Mouse (Mus musculus) forebrain, embryonic 15.5 days (tissue): ENCODE results near the gene Rabl2. TPM values are rescaled to one million over a fixed set of nuclear protein-coding genes. Genes with fewer than 3 reads are reported as not detected.
A peak's percentile ranks its signal among the peaks of the same experiment; 100 is the strongest.

Source experiments
- ATAC-seq: fragments of 200-750 bp; cut with Nextera tagmentation; replicated peaks from 2 replicates; pipeline ENCODE4 v1.8.0; 2017; ENCODE audit warnings: mild to moderate bottlenecking, moderate TSS enrichment, moderate library complexity
- H3K27ac ChIP-seq: fragments of 300-500 bp; sonication (generic); replicated peaks from 2 replicates; pipeline ENCODE4 v1.5.1; 2015; ENCODE audit warnings: mild to moderate bottlenecking, inconsistent platforms
- H3K27me3 ChIP-seq: fragments of 300-500 bp; sonication (generic); 2 replicates; pipeline ENCODE4 v1.6.1; 2015; ENCODE audit warnings: inconsistent platforms
- H3K36me3 ChIP-seq: fragments of 300-500 bp; sonication (generic); 2 replicates; pipeline ENCODE4 v1.6.1; 2015; ENCODE audit warnings: mild to moderate bottlenecking, inconsistent platforms
- H3K4me1 ChIP-seq: fragments of 300-500 bp; sonication (generic); 2 replicates; pipeline ENCODE4 v1.6.1; 2015; ENCODE audit warnings: inconsistent platforms
- H3K4me2 ChIP-seq: fragments of 300-500 bp; sonication (generic); replicated peaks from 2 replicates; pipeline ENCODE4 v1.6.1; 2015; ENCODE audit warnings: mild to moderate bottlenecking, inconsistent platforms
- H3K4me3 ChIP-seq: fragments of 300-500 bp; sonication (generic); 2 replicates; pipeline ENCODE4 v1.5.1; 2015; ENCODE audit warnings: mild to moderate bottlenecking, inconsistent platforms
- H3K9ac ChIP-seq: fragments of 300-500 bp; sonication (generic); replicated peaks from 2 replicates; pipeline ENCODE4 v1.6.1; 2015; ENCODE audit warnings: mild to moderate bottlenecking, inconsistent platforms
- H3K9me3 ChIP-seq: fragments of 300-500 bp; sonication (generic); 2 replicates; pipeline ENCODE4 v1.6.1; 2016; ENCODE audit warnings: inconsistent platforms
- WGBS: fragments of 180-500 bp; shearing (Covaris S2); methylation state at CpG from one replicate; pipeline ENCODE4 v1.1.7; 2015; ENCODE audit warnings: mixed read lengths; 5-methylcytosine and 5-hydroxymethylcytosine counted together
- polyA plus RNA-seq: library from polyadenylated mRNA; unstranded; fragments of >200 nt; fragmentation: Nextera tagmentation; extraction: Ambion mirVana; gene quantifications from 2 replicates; pipeline ENCODE4 v1.2.1, GENCODE M21; 2015

Gene Rabl2
- polyA plus RNA-seq, 1 experiment from 2014 or later = 55.7 TPM

GRCm38 (mm10) chr15:89585101-89585500, 6.6 kb downstream of the Rabl2 start:
- H3K9ac ChIP-seq = no peak overlapping the region
- H3K9me3 ChIP-seq = no peaks in the 10 kb centered on the region
- H3K36me3 ChIP-seq = peaks cover 21% of the 10 kb centered on the region
- 81% methylated on average over 5 of the region's 5 CpGs for WGBS
- no peak overlapping the region for H3K27ac ChIP-seq
- H3K4me2 ChIP-seq = no peak overlapping the region
- ATAC-seq = no peak
- H3K4me1 ChIP-seq = no peaks in the 10 kb centered on the region
- H3K4me3 ChIP-seq = no peak overlapping the region
- no peaks in the 10 kb centered on the region for H3K27me3 ChIP-seq

DNA sequence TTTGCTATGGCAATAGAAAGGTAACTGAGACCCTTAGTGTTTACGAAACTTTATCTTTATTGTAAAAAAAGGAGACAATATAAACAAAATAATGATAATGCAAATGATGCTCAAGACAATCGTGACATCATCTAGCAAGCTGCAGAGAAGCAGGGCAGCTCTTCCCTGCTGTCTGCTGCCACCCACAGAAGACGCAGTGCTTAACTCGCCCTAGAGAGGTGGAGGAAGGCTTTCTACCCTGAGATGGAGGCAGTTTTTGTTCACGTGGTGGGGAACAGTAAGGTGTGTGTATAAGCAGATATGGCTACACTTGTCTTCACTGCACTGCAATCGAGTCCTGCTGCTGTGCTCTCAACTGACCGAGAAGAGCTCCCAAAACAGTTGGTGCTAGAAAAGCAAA, 9.2 kb downstream of the Rabl2 start:
- no peak for ATAC-seq
- Histone ChIP-seq H3K4me1 (no peaks in the 10 kb centered on the region), H3K36me3 (peaks cover 18% of the 10 kb centered on the region), H3K4me3 (no peak overlapping the region), H3K27ac (no peak overlapping the region), H3K27me3 (no peaks in the 10 kb centered on the region), H3K9ac (no peak overlapping the region), H3K9me3 (no peaks in the 10 kb centered on the region), H3K4me2 (no peak overlapping the region)
- WGBS = 93% methylated on average over 7 of the region's 7 CpGs

- H3K36me3 ChIP-seq = no peaks in the 10 kb centered on the region
- no peak overlapping the region for H3K4me2 ChIP-seq
- no peaks in the 10 kb centered on the region for H3K27me3 ChIP-seq
- ATAC-seq = no peak
- no peaks in the 10 kb centered on the region for H3K9me3 ChIP-seq
- H3K4me3 ChIP-seq = no peak overlapping the region
- no peak overlapping the region for H3K9ac ChIP-seq
- no peak overlapping the region for H3K27ac ChIP-seq
- H3K4me1 ChIP-seq = no peaks in the 10 kb centered on the region
- 82% methylated on average over 8 of the region's 8 CpGs for WGBS
Observed at GRCm38 (mm10) chr15:89572147-89572546, 19.6 kb downstream of the Rabl2 start.

GRCm38 (mm10) chr15:89568114-89568513, 23.6 kb downstream of the Rabl2 start, which contains the start of gene Acr:
Gene Acr, plus strand, starts transcription at chr15:89568326.
- Histone ChIP-seq H3K9me3 (no peaks in the 10 kb centered on the region), H3K4me3 (no peak within 1 kb of the TSS), H3K9ac (no peak within 1 kb of the TSS), H3K4me2 (no peak within 1 kb of the TSS), H3K4me1 (no peaks in the 10 kb centered on the region), H3K27ac (no peak within 1 kb of the TSS), H3K36me3 (no peaks in the 10 kb centered on the region), H3K27me3 (no peaks in the 10 kb centered on the region)
- ATAC-seq = no peak
- 90% methylated on average over 6 of the region's 6 CpGs for WGBS

DNA sequence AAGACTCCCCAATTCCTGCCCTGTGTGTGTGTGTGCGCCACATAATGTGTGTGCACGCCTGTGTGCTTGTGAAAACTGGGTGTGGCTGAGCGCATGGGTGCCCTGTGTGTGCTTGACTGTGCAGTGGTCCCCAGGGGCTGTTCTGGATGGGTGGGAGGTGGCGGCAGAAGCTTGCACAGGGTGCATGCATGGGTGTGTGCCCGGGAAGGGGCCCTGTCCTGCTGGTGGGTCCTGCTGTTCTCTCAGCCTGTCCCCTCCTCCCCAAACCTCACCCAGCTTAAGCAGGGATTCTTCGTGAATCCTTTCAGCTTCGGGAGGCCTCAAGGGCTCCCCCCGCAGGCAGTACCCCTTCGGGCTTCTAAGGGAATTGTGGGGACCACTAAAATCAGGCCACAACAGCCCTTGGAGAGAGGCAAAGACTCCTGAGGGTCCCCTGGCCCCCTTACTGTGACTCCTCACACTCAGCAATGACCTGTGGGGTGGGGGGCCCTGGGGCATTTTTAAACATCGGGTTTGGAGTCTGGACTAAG, 32.5 kb downstream of the Rabl2 start:
- Histone ChIP-seq H3K9ac (no peak overlapping the region), H3K4me2 (no peak overlapping the region), H3K9me3 (no peaks in the 10 kb centered on the region), H3K36me3 (no peaks in the 10 kb centered on the region), H3K27me3 (peaks cover 27% of the 10 kb centered on the region), H3K4me1 (peaks cover 18% of the 10 kb centered on the region), H3K4me3 (no peak overlapping the region), H3K27ac (no peak overlapping the region)
- 37% methylated on average over 10 of the region's 10 CpGs for WGBS
- no peak for ATAC-seq

DNA sequence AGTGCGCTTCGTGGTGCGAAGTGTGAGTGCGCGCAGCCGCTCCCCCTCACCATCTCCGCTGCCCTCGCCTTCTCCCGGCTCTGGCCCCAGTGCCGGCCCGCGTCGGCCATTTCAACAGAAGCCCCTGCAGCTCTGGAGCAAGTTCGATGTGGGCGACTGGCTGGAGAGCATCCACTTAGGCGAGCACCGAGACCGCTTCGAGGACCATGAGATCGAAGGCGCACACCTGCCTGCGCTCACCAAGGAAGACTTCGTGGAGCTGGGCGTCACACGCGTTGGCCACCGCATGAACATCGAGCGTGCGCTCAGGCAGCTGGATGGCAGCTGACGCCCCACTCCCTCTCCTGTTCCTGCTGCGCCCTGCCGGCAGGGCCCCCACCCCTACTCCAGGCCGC, 33.7 kb downstream of the Rabl2 start:
- Histone ChIP-seq H3K9me3 (no peaks in the 10 kb centered on the region), H3K36me3 (no peaks in the 10 kb centered on the region), H3K4me3 (peak overlapping the region; percentile 4; the same call in 1 of the 2 replicates), H3K9ac (no peak overlapping the region), H3K4me1 (peaks cover 18% of the 10 kb centered on the region), H3K4me2 (peak overlapping the region; percentile 24), H3K27ac (no peak overlapping the region), H3K27me3 (peaks cover 27% of the 10 kb centered on the region)
- WGBS = 6% methylated on average over 33 of the region's 34 CpGs
- ATAC-seq = no peak

- no peaks in the 10 kb centered on the region for H3K36me3 ChIP-seq
- H3K9ac ChIP-seq = no peak overlapping the region
- no peaks in the 10 kb centered on the region for H3K9me3 ChIP-seq
- no peak overlapping the region for H3K27ac ChIP-seq
- WGBS = 9% methylated on average over 40 of the region's 40 CpGs
- peak overlapping the region; percentile 16; the same call in 1 of the 2 replicates for H3K4me3 ChIP-seq
- H3K4me1 ChIP-seq = peaks cover 18% of the 10 kb centered on the region
- H3K4me2 ChIP-seq = peak overlapping the region; percentile 35
- peaks cover 27% of the 10 kb centered on the region for H3K27me3 ChIP-seq
- 0 out of 2 replicates have a peak, but pooled peaks have one; percentile 5 for ATAC-seq
Observed at GRCm38 (mm10) chr15:89557179-89557995, 34.3 kb downstream of the Rabl2 start.

- Histone ChIP-seq H3K4me3 (peak overlapping the region; percentile 16; the same call in 1 of the 2 replicates), H3K4me2 (peak overlapping the region; percentile 35)
Observed at GRCm38 (mm10) chr15:89556401-89557178, 35.1 kb downstream of the Rabl2 start.

DNA sequence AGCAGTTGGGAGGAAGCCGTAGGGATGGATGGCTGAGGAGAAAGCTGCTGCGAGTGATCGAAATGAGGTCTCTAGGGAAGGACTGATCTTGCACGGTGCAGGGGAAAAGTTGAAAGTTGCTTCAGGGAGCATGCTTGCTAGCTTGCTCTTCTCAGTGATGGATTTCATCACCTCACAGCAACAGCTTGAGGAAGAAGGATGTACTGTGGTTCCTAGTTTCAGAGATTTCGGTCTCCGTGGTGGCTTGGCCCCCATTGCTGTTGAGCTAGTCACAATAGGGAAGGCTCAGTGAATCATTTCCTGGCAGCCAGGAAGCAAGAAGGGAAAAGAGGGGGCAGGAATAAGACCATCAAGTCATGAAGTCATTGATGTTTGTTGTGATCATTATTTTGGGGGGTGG, 36.1 kb downstream of the Rabl2 start:
- Histone ChIP-seq H3K9ac (no peak overlapping the region), H3K27ac (no peak overlapping the region), H3K9me3 (no peaks in the 10 kb centered on the region), H3K4me3 (no peak overlapping the region), H3K36me3 (no peaks in the 10 kb centered on the region), H3K4me2 (no peak overlapping the region), H3K4me1 (peaks cover 18% of the 10 kb centered on the region), H3K27me3 (peaks cover 27% of the 10 kb centered on the region)
- 95% methylated on average over 6 of the region's 6 CpGs for WGBS
- no peak for ATAC-seq

More at GRCm38 (mm10) chr15:89556401-89557178, 35.1 kb downstream of the Rabl2 start:
- Histone ChIP-seq H3K9me3 (no peaks in the 10 kb centered on the region), H3K9ac (no peak overlapping the region), H3K4me1 (peaks cover 18% of the 10 kb centered on the region), H3K27ac (no peak overlapping the region), H3K36me3 (no peaks in the 10 kb centered on the region), H3K27me3 (peaks cover 27% of the 10 kb centered on the region)
- ATAC-seq = peak; percentile 63
- WGBS = 20% methylated on average over 23 of the region's 23 CpGs

DNA sequence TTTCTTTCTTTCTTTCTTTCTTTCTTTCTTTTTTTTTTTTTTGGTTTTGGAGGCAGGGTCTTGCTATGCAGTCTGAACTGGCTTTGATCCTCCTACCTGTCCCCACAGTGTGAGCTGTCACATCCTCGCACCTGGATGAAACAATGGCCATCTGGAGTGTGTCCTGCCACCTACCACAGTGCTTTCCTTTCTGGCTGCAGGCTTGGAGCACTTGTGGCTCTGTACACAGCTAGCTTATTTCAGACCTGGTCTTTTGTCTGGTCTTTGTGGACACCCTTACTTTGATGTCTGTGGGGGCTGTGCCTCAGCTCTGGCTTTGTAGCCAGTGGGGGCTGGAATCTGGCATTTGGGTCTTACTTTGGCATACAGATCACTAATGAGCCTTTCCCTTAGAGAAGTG, 40.0 kb downstream of the Rabl2 start:
- Histone ChIP-seq H3K4me3 (no peak overlapping the region), H3K36me3 (peaks cover 3% of the 10 kb centered on the region; the same call in 1 of the 2 replicates), H3K27me3 (peaks cover 2% of the 10 kb centered on the region), H3K9ac (no peak overlapping the region), H3K9me3 (no peaks in the 10 kb centered on the region), H3K4me2 (no peak overlapping the region), H3K4me1 (peaks cover 25% of the 10 kb centered on the region), H3K27ac (no peak overlapping the region)
- no peak for ATAC-seq
- WGBS = 77% methylated on average over 1 of the region's 1 CpGs

DNA sequence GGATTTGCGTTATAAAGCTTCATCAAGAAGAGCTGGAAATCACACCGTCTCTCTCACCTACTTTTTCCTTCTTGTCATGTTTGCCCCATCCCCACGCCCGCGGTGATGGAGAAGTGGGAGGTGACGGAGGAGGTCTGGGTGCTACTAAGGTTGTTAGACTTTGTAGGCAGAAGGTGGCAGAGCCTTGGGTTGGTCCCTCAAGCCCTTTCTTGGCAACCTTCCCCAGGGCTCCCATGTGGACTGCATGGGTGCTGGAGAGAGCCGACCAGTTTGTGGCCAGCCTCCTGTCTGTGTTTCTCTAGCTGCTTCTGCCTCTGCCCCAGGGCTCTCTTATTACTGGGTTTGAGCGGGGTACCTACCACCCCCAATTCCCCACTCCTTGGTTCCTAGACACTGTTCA, 41.2 kb downstream of the Rabl2 start:
- Histone ChIP-seq H3K4me3 (no peak overlapping the region), H3K4me2 (no peak overlapping the region), H3K36me3 (peaks cover 3% of the 10 kb centered on the region; the same call in 1 of the 2 replicates), H3K4me1 (peaks cover 23% of the 10 kb centered on the region), H3K27ac (no peak overlapping the region), H3K27me3 (no peaks in the 10 kb centered on the region), H3K9me3 (no peaks in the 10 kb centered on the region), H3K9ac (no peak overlapping the region)
- 91% methylated on average over 8 of the region's 8 CpGs for WGBS
- no peak for ATAC-seq

- 22% methylated on average over 11 of the region's 11 CpGs for WGBS
- peak; percentile 73 for ATAC-seq
- H3K27me3 ChIP-seq = no peaks in the 10 kb centered on the region
- H3K4me1 ChIP-seq = peaks cover 23% of the 10 kb centered on the region
- no peaks in the 10 kb centered on the region for H3K9me3 ChIP-seq
- H3K27ac ChIP-seq = peak overlapping the region; percentile 56
- no peak overlapping the region for H3K9ac ChIP-seq
- peaks cover 3% of the 10 kb centered on the region; the same call in 1 of the 2 replicates for H3K36me3 ChIP-seq
- H3K4me3 ChIP-seq = peak overlapping the region; percentile 36
- H3K4me2 ChIP-seq = peak overlapping the region; percentile 47
Observed at GRCm38 (mm10) chr15:89548837-89549236, 42.9 kb downstream of the Rabl2 start.
